Mouse (Mus musculus) telencephalon, adult 2 months (tissue): Measurements from ENCODE around the gene Cenpx.
"Not testable (repeated sequence)": the region's sequence is repeated elsewhere in the genome, so short reads cannot be mapped to it uniquely, and the experiment has no call there.

ENCODE experiments used
- DNase-seq: peaks from one replicate; pipeline ENCODE4 v3.0.0-alpha.2; 2011; ENCODE audit warnings: low read depth, low spot score

Cenpx gene

DNA sequence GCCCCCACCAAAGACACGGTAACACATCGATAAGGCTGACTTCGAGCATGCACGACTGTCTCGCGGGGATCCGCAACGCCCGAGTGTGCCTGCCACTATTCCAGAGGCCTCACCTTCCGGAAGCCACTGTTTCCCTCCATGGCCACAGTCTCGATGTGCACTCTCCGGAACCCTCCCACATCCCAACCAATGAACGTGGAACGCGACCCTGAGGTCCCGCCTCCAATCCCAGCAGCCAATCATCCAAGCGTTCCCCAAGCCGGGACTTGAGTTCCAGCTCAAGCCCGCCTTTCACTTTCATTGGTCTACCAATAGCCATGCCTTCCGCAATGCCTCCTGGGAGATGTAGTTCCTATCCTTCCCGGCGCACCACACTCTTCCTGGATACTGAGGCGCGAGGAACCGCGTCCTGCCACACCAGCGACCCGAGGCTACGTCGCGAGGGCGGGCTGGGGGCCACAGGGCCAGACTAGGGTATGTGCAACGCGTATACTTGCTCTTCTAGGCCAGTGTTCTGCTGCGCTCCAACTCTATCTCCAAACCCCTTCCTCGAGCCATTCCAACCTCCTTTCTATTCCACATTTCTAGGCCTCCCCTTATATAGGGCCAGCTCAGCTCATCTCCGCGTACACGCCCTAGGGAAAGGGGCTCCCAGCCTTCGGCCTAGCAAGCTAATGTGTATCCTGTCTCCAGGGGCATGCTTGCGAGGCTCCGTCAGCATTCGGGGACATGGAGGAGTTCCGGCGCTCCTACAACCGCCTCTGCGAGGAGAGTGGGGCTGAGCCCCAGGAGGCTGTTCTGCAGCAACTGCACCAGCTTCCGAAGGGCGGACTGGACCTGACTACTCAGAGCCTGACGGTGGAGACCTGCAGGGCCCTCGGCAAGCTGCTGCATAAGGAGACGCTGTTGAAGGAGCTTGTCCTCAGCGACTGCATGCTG lies at the start of gene Cenpx, which contains the start of gene Lrrc45:
Cenpx (minus strand) TSS at position 159 of the 939 bp plus-strand sequence.
Lrrc45 (plus strand) TSS at position 346 of the 939 bp plus-strand sequence.
- peak; percentile 98 for DNase-seq

DNA sequence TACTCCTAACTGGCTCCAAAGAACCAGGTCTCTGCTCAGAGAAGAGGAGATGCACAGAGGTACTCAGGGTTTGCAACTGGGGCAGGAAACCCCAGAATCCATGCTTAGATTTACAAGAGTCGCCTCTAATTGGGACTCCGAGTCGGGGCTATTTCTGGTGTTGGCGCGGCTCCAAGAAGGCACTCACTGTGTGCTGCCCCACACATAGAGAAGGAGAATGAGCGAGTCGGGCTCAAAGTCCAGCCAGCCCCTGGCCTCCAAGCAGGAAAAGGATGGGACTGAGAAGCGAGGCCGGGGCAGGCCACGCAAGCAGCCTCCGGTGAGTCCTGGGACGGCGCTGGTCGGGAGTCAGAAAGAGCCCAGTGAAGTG lies 49.1 kb upstream of the Cenpx start, which contains the start of gene Hmga1b:
Hmga1b (plus strand) TSS at position 123 of the 370 bp plus-strand sequence.
- not testable (repeated sequence) for DNase-seq

DNA sequence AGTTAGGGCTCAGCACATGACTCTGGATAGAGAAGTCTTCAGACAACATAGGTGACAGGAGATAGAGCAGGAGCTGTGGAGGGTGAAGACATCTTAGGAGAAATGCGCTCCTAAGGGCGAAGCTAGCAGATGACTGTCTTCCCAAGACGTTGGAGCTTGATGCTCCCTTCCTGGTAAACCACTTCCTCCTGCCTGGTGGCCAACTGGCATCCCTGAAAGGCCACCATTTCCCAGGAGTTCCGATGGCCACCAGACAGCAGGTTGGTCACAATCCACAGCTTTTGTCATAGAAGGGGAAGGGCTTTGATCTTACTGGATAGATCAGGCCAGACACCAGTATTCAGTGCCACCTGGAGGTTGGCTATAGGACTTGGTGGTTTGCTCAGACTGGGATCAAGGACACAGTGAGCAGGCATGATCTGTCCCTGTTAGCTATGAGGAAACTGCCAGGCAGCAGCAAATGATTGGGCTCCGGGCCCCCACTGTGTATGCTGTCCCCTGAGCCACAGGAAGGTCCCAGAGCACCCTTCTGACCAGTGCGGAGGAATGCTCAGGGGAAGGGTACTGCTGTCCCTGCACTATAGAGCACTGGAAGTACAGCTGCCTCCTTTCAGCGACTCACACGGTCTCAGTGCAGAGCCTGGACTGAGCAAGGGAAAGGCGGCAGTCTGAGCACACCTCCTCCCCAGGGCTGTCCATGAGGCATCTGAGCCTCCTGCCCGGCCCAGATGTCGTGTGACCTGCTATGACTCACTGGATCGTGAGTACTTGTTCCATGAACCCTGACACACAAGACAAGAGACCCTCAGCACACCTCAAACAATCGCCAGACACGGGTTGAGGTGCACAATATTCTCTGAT lies 48.5 kb upstream of the Cenpx start:
- DNase-seq = no peak

DNA sequence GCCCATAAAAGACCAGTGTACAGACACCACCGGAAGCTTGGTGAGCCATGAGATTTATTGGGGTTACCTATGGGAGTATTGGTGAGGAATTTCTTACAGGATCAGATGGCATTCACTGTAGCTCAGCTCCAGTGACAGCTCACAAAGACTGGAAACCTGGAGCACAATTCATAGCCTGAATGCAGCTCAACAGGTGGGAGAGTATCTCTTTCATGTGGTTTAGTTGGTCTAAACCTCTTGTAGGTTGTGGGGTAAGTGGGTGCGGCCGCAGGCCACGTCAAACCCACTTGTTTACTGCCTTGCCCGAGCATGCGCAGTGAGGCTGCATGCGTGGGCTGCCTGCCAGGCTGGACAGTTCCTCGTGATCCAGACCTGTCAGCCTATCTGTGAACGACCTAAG lies 46.7 kb upstream of the Cenpx start:
- no peak for DNase-seq

DNA sequence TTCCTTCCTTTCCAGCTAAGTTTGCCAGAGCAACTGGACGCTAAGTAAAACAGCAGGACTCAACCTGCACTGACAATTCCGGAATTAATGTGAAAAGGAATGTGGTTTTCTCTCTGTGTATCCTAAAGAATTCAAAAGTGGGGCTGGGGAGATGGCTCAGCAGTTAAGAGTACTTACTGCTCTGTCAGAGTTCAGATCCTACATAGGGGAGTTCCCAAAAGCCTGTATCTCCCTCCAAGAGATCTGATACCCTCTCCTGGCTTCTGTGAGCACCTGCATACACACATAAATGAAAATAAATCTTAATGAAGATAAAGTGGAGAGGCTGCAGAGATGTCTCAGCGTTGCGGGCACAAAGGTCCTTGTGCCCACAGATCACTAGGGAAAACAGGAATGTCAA lies 38.1 kb upstream of the Cenpx start:
- DNase-seq = no peak

DNA sequence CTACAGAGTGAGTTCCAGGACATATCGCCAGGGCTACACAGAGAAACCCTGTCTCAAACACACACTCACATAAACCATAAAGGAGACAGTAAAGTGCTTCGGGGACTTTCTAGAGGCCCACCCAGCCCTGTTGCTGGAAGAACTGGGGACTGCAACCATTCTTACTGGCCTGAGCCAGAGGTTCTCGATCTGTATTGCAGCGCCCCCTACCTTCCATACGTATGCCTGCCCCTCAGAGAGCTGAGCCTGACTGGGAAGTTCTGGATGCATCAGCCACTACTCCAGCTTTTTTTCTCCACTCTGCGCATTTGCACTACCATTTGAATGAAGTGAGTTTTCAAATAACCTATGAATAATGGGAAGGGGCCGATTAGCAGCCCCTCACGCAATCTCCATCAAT lies 35.9 kb upstream of the Cenpx start:
- no peak for DNase-seq

DNA sequence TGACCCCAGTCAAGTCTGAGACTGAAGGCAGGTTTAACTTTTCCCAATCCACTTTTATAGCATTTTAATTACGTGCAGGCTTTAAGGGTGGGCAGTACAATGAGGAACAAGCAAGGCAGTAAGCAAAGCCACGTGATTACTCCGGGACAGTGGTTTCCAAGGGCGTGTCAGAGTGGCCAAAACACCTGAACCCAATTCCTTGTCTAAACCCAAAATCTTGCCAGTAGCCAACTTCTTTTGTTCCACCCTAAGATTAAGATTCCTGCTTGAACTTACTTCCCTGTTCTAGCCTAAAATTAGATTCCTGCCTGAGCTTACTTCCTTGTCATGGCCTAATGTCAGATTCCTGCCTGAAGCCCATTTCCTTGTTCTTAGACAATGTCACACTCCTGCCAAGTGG lies 34.4 kb upstream of the Cenpx start:
- no peak for DNase-seq

DNA sequence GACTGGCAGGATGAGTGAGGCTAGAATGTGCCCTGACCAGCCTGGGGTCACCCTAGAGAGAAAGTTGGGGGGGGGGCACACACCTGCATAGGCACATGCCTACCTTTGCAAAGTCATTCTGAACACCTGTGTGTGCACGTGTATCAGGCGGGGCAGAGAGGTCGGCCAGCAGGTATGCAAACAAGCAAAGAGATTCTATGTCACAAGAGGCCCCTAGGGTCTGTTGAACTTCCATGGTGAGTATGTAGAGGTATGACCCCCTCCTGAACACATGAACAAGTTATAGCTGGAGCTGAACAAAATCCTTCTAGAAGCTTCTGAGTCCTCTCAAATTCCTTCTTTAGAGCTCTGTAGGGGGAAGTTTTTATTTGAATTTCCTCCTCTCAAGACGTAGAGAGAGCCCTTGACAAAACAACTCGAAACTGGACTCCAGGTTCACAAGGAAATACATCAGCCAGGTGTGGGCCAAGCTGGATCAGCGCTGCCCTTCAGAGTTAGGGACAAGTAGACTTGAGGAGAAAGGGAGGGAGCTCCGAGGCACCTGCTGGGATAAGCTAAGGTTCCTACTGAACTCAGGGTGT lies 30.7 kb upstream of the Cenpx start:
- DNase-seq = no peak

DNA sequence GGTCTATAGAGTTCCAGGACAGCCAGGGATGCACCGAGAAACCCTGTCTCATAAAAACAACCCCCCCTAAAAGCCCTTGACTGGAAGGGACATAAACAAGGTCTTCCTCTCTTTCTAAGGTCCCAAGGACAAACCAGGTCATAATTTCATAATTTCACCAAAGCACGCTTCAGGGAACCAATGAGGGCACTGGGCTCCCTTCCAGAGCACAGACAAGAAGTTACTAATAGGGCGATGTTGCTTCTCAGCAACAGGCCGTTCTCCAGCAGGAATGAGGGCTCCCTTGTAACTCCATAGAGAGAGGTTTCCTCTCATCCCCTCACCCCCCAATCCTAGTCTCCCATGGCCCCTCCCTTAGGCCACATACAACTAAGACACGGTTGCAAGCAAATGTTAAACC lies 27.4 kb upstream of the Cenpx start:
- no peak for DNase-seq

DNA sequence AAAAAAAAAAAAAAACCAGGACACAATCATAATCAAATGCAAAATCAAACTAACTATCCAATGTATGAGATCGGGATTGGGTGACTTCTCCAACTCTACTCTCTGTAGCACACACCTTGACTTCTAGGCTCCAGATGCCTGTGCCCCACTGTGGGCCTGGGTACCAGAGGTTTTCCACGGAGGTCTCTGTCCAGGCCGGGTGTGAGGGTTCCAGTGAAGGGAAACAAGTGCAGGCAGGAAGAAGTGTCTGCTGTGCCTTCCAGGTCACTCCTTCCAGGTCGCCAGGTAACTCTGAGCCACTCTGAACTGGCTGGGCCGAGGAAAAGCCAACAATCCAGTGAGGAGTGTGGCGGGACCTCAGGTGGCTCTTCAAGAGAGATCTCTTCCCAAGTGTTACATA lies 22.9 kb upstream of the Cenpx start:
- DNase-seq = no peak

DNA sequence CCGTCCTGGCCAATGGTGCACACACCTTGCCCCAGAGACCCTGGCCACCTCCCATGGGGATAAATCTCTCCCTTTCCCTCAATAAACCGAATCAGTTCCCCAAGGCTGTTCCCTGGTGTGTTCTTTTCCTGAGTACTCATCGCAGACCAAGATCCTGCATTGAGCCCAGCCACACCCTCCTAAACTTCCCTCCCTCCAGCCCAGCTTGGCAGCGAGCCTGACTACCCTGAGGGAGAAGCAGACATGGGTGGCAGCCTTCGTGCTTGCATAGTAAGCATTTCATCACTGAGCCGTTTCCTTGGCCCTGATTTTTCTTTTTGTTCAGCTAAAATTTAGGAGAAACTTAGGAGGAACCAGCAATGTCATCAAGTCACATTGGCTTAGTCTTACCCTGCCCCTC lies 20.0 kb upstream of the Cenpx start:
- no peak for DNase-seq

DNA sequence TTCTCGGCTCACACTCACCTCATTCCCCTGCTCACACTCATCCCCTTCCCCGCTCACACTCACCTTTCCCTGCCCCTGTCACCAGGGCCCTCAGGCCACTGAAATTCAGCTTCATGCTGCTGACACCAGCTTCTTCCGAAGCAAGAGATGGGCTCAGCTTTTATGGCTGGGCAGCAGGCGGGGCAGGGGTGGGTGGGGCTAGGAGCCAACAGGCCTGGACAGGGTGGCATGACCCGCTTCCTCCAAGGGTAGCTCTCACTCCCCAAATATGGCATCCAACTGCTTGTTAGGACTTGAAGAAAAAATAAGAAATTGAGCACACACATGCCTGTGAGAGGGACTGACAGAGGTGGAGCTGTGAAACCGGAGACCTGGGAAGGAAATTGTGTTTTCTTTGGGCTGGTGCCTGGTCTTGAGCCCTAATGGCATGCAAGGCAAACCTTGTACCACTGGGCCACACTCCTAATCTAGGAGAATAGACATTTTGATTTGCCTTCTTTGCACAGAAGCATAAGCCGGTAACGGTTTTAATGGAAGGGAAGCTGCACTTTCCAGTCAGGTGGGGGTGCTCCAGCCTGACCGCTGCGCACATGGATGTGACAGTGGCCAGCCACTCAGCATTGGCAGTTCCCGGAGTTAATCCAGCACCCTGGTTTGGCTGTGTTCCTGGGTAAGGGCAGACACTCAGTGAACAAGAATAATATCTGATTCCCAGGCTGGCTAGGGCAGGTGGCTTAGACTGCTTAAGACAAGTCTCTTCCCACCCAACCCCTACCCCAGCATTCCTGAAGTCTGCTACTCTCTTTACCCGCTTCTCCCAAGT lies 18.5 kb upstream of the Cenpx start, which contains the start of gene Cbr2:
Cbr2 (minus strand) TSS at position 257 of the 823 bp plus-strand sequence.
- DNase-seq = no peak

DNA sequence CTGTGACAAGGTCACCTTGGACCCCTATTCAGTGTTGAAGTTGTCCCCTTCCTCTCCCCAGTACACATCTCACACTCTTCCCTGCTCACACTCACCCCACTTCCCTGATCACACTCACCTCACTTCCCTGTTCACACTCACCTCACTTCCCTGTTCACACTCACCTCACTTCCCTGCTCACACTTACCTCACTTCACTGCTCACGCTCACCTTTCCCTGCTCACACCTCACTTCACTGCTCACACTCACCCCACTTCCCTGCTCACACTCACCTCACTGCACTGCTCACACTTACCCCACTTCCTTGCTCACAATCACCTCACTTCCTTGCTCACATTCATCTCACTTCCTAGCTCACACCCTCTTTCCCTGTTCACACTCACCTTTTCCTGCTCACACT lies 17.9 kb upstream of the Cenpx start:
- DNase-seq = no peak

DNA sequence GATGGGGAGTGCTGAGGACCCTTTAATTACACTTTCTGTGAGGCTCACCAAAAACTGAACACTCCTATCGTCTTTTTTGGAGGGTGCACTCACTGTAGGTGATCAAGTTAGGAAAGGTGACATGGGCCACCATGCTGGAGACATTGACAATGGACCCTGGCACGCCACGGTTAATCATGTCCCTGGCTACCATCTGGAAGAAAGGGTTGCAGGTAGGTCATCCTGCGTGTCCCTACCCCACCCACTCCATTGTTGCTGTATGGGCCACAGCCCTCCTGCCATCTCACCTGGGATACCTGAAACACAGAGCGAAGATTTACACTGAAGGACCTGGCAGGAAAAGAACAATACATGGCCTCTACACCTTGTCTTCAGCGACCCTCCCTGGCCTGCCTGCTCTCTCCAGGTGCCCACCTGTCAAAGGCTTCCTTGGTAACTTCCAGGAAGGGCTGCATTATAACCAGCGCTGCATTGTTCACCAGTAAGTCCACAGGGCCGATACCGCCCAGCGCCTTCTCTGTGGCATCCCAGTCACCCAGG lies 16.9 kb upstream of the Cenpx start:
- no peak for DNase-seq

DNA sequence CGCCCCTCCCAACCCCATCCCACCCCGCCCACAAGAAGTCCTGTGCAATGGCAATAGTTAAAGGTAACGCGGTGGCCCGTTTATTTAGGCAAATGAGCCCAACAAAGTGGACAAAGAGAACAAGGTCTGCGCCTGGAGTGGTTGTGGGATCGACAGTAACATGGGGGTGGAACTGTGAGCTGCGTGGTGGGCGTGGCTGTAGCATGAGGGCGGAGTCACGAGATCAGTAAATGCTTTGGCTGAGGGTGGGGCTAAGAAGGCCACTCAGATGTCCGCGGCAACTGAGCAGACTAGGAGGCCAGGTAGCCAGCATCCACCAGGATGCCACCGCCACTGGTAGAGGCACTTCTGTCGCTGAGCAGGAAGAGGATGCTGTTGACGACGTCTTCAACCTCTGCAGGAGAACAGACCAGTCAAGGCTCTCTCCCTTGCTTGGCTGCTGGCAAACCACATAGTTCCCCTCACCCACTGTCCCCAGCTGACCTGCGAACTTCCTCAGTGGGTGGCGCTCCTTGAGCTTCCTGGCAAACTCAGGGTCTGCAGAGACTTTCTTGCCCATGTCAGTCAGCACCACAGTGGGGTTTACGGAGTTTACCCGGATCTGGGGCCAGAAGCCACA lies 16.0 kb upstream of the Cenpx start:
- not testable (repeated sequence) for DNase-seq

DNA sequence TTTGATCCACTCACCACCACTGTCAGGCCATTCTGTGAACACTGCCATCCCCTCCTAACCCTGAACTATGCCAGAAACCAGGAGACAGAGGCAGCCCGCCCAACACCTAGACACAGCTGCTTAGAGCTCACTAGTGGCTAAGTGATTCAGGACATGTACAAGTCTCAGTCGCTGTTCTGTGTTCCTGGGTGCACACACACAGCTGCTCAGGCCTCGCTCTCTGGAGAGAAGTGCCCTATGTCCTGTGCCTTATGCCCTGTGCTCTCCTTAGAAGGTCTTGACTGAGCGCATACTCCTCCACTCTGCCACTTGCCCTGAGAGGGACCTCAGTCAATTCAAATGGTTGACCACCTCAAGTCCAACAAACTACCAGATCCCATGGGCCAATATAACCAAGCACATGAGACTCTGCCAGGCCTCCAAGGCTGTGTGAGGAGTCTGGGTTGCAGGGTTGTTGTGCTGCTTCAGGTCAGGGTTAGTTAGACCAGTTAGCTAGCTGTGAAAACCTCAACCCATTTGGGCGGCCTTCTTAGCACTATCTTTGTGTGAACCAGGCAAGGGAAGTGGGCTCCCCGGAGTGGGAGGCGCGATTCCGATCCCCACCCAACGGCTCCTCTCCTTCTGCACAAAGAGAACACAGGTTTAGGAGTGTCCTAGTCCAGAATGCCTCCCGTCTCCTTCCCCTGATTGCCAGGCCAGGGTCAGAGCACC lies 15.1 kb upstream of the Cenpx start:
- no peak for DNase-seq

DNA sequence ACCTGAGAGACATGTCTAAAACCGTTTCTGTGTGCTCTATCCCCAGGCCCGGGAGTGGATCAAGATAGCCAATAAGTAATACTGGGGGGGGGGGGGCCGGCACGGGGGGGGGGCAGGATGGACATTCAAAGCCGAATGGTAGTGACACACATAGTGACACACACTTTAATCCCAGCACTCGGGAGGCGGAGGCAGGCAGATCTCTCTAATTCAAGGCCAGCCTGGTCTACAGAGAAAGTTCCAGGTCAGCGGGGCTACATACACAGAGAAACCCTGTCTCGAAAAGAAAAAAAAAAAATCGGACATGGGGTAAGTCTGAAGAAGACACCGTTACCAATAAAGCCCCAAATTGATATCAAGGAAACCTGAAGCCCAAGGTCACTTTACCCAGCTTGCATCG lies 14.0 kb upstream of the Cenpx start:
- no peak for DNase-seq

DNA sequence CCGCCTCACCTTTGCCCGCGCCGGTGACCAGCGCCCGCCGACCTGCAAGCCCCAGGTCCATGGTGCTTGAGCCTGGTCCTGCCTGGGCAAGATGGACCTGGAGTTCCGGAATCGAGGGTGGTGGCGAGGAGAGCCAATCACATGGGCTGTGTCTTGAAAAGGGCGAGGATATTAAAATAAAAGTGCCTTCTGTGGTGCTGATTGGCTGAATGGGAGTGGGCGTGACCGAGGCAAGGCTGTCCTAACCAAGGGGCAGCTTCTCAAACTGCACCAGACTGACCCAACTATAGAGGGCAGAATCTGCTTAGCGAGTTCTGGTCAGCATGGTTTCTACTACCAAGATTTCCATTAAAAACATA lies 13.6 kb upstream of the Cenpx start, which contains the start of gene Dcxr:
Dcxr (minus strand) TSS at position 113 of the 359 bp plus-strand sequence.
- DNase-seq = peak; percentile 63
